Mouse (Mus musculus) embryonic facial prominence, embryonic 15.5 days (tissue): Measurements from ENCODE around the gene Plxnd1. TPM values are rescaled to one million over a fixed set of nuclear protein-coding genes. Genes with fewer than 3 reads are reported as not detected.

ENCODE experiments used
- ATAC-seq: fragments of 200-750 bp; cut with Nextera tagmentation; 2 replicates; pipeline ENCODE4 v1.8.0; 2017; ENCODE audit warnings: low read depth, moderate TSS enrichment; ENCODE audit not compliant: insufficient number of reproducible peaks, low FRiP score, low TSS enrichment
- H3K27ac ChIP-seq: fragments of 300-500 bp; sonication (generic); replicated peaks from 2 replicates; pipeline ENCODE4 v1.5.1; 2015; ENCODE audit warnings: mild to moderate bottlenecking, inconsistent platforms
- H3K27me3 ChIP-seq: fragments of 300-500 bp; sonication (generic); 2 replicates; pipeline ENCODE4 v1.6.1; 2015; ENCODE audit warnings: inconsistent platforms
- H3K36me3 ChIP-seq: fragments of 300-500 bp; sonication (generic); 2 replicates; pipeline ENCODE4 v1.6.1; 2015; ENCODE audit warnings: mild to moderate bottlenecking, inconsistent platforms
- H3K4me1 ChIP-seq: fragments of 300-500 bp; sonication (generic); 2 replicates; pipeline ENCODE4 v1.6.1; 2015; ENCODE audit warnings: inconsistent platforms
- H3K4me2 ChIP-seq: fragments of 300-500 bp; sonication (generic); replicated peaks from 2 replicates; pipeline ENCODE4 v1.6.1; 2015; ENCODE audit warnings: mild to moderate bottlenecking, inconsistent platforms
- H3K4me3 ChIP-seq: fragments of 300-500 bp; sonication (generic); replicated peaks from 2 replicates; pipeline ENCODE4 v1.5.1; 2015; ENCODE audit warnings: mild to moderate bottlenecking, inconsistent platforms
- H3K9ac ChIP-seq: fragments of 300-500 bp; sonication (generic); 2 replicates; pipeline ENCODE4 v1.6.1; 2015; ENCODE audit warnings: inconsistent platforms
- H3K9me3 ChIP-seq: fragments of 300-500 bp; sonication (generic); replicated peaks from 2 replicates; pipeline ENCODE4 v1.6.1; 2016; ENCODE audit warnings: inconsistent platforms
- WGBS: fragments of 180-500 bp; shearing (Covaris S2); methylation state at CpG from one replicate; pipeline ENCODE4 v1.1.7; 2015; 5-methylcytosine and 5-hydroxymethylcytosine counted together
- polyA plus RNA-seq: library from polyadenylated mRNA; unstranded; fragments of >200 nt; fragmentation: Nextera tagmentation; extraction: Ambion mirVana; gene quantifications from 2 replicates; pipeline ENCODE4 v1.2.1, GENCODE M21; 2015

Plxnd1 gene
- polyA plus RNA-seq, 1 experiment from 2014 or later, result 29.4 TPM

DNA sequence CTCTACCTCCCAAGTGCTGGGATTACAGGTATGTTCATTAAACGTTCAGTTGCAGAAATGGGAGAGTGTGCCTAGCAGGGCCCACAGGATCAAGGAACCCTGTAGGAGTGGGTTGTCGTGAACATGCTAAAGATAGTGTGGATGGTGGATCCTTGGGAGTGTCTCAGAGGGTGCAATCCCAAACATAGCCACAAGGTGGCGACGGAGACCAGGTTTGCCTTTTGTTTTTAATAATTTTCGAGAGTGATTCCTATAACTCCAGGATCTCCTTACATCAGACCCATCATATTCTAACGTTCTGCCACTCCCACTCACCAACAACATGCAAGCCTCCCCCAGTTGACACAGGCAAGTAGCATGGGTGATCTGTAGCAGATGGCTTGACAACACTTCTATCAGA, 15.7 kb upstream of the Plxnd1 start:
- no peaks in the 10 kb centered on the region for H3K9me3 ChIP-seq
- no peak overlapping the region for H3K4me3 ChIP-seq
- H3K9ac ChIP-seq, result no peak overlapping the region
- H3K4me1 ChIP-seq, result peaks cover 21% of the 10 kb centered on the region; the same call in 1 of the 2 replicates
- no peak overlapping the region for H3K27ac ChIP-seq
- H3K4me2 ChIP-seq, result no peak overlapping the region
- ATAC-seq, result 0 out of 2 replicates have a peak, but pooled peaks have one; percentile 16
- no peaks in the 10 kb centered on the region for H3K36me3 ChIP-seq
- H3K27me3 ChIP-seq, result no peaks in the 10 kb centered on the region
- WGBS, result 4% methylated on average over 6 of the region's 6 CpGs

DNA sequence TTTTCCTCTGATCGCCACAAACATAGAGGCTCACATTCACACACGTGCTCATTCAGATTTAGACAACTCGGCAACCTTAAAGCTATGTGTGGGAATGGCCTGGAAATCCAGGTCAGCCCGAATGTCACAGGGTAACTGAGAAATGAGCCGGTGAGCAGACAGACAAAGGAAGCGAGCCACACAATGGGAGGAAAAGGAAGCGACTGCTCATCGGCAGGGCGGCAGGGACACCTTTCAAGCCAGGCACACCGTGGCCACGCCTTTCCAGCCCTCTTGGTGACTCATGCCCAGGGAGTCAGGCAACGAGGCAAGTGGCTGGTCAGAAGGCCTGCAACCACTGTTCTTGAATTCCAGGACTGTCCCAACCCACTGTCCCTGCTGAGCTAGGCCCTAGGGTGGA, 14.6 kb upstream of the Plxnd1 start:
- no peak overlapping the region for H3K4me3 ChIP-seq
- no peak overlapping the region for H3K9ac ChIP-seq
- H3K4me2 ChIP-seq, result no peak overlapping the region
- peaks cover 21% of the 10 kb centered on the region; the same call in 1 of the 2 replicates for H3K4me1 ChIP-seq
- no peak overlapping the region for H3K27ac ChIP-seq
- 60% methylated on average over 12 of the region's 12 CpGs for WGBS
- H3K9me3 ChIP-seq, result no peaks in the 10 kb centered on the region
- no peaks in the 10 kb centered on the region for H3K36me3 ChIP-seq
- no peak for ATAC-seq
- no peaks in the 10 kb centered on the region for H3K27me3 ChIP-seq

DNA sequence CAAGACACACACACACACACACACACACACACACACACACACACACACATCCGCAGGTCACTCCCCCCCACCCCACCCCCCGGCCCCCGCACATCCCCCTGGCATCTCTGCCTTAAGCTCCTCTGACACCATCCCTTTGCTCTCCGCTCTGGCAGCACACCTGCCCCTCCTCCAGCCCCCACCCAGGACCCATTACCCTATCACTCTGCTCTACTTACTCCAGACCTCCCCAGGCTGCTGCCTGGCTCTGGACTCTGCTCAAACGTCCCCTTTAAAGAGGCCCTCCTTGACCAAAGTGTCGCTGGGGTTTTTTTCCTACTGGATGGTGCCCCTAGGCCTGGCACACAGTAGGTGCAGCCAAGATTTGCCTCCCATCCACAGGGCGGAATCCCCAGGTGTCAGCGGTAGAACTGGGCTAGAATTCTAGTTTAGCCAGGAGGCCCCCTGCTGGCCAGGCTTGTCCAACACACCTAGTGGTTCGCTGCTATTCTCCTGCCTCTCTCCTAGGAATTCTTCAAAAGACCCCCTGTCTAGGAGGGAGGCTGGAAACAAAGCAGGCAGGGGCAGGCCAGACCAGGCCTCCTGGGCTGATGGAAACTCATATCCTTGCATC, 12.9 kb upstream of the Plxnd1 start:
- no peak overlapping the region for H3K4me2 ChIP-seq
- ATAC-seq, result no peak; the same call in 1 of the 2 replicates

DNA sequence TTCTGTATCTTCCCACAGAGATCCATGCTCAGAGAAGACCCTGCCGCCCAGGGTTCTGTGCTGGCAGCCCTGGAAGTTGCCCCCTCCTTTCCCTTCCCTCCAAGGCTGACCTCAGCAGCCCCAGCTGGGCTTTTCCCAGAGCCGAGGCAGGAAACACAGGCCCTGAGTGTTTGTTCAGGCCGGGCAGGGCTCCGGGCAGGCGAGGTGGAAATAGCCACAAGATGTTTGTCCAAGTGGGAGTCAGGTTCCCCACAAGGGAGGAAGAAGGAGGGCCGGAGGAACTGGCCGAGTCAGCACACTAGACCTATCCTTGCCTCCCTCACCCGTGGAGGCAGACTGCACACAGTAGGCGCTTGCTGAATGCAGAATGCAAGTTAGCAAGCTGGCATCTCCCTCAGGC, 11.9 kb upstream of the Plxnd1 start:
- Histone ChIP-seq H3K36me3 (no peaks in the 10 kb centered on the region), H3K4me1 (peaks cover 21% of the 10 kb centered on the region; the same call in 1 of the 2 replicates), H3K4me2 (no peak overlapping the region), H3K4me3 (no peak overlapping the region), H3K9ac (no peak overlapping the region), H3K27ac (peak overlapping the region; percentile 12; the same call in 1 of the 2 replicates), H3K9me3 (no peaks in the 10 kb centered on the region), H3K27me3 (no peaks in the 10 kb centered on the region)
- 32% methylated on average over 9 of the region's 9 CpGs for WGBS
- ATAC-seq, result no peak

More for the DNA sequence above, 12.9 kb upstream of the Plxnd1 start:
- Histone ChIP-seq H3K9me3 (no peaks in the 10 kb centered on the region), H3K27ac (no peak overlapping the region), H3K4me1 (peaks cover 21% of the 10 kb centered on the region; the same call in 1 of the 2 replicates), H3K36me3 (no peaks in the 10 kb centered on the region), H3K27me3 (no peaks in the 10 kb centered on the region), H3K4me3 (no peak overlapping the region), H3K9ac (no peak overlapping the region)
- 19% methylated on average over 9 of the region's 9 CpGs for WGBS

DNA sequence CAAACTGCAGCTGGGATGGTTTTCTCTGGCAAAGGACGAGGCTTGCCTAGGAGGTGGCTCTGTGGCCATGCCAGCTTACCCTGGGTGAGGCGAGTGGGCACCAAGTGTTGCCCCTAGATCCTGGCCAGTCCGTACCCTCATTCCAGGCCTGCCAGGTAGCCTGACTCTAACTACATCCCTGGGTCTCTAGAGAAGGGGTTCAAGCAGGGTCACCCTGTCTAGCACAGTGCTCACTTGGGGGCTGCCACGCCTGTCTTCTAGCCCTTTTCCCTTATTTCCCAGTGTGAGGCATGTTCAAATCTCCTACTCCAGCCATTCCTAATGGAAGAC, 11.1 kb upstream of the Plxnd1 start:
- no peaks in the 10 kb centered on the region for H3K9me3 ChIP-seq
- no peaks in the 10 kb centered on the region for H3K36me3 ChIP-seq
- no peak overlapping the region for H3K9ac ChIP-seq
- H3K4me1 ChIP-seq, result peaks cover 21% of the 10 kb centered on the region; the same call in 1 of the 2 replicates
- H3K27ac ChIP-seq, result peak overlapping the region; percentile 12; the same call in 1 of the 2 replicates
- H3K27me3 ChIP-seq, result no peaks in the 10 kb centered on the region
- no peak overlapping the region for H3K4me2 ChIP-seq
- no peak for ATAC-seq
- WGBS, result 71% methylated on average over 4 of the region's 4 CpGs
- H3K4me3 ChIP-seq, result no peak overlapping the region

DNA sequence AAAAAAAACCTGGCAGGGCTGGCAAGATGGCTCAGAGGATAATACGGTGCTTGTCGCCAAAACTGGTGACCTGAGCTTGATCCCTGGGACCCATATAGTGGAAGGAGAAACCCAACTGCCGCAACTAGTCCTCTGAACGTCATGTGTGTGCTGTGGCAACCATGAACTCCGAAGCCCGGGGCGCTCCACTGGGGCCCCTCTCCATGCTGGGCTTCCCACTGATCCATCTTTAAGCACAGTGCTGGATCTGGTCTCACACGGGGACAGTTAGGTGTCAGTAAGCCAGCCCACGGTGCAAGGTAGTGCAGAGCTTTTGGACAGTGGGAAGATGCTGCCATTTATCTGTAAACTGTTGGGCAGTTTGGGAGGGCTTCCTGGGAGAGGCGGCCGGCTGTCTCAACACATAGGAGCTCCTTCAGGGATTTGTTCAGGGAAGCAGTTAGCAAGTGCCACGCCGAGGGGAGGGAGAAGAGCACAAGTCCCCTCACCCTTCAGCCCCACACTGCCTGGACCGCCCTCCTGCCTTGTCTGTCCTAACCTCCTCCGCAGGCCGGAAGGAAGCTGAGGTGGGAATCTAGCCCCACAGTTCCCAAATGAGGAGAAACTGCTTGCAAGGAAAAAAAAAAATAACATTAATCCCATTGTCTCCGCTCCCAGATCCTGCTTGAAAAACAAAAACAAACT, 10.6 kb upstream of the Plxnd1 start:
- H3K9ac ChIP-seq, result no peak overlapping the region
- H3K36me3 ChIP-seq, result no peaks in the 10 kb centered on the region
- no peak overlapping the region for H3K4me3 ChIP-seq
- ATAC-seq, result no peak
- H3K27ac ChIP-seq, result no peak overlapping the region
- H3K27me3 ChIP-seq, result no peaks in the 10 kb centered on the region
- no peaks in the 10 kb centered on the region for H3K9me3 ChIP-seq
- WGBS, result 72% methylated on average over 17 of the region's 17 CpGs
- H3K4me1 ChIP-seq, result peaks cover 21% of the 10 kb centered on the region; the same call in 1 of the 2 replicates
- no peak overlapping the region for H3K4me2 ChIP-seq

DNA sequence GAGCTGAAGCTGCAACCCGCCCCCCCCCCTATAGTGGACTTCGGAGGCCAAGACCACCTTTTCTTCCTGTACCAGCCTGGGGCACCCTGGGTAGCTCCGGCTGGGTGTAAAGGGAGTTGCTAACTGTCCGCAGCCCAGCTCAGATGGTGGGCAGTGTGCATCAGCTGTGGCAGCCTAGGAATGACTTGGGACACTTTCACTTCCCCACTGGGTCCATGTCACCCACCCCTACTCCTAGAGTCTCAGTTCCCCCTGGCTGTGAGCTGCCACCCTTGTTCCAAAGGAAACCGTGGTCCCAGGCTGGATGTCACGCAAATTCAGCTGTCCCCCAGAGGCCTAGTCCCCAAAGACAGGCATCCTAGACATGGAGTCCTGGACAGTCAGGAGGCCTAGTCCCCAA, 9.9 kb upstream of the Plxnd1 start:
- no peaks in the 10 kb centered on the region for H3K27me3 ChIP-seq
- H3K4me2 ChIP-seq, result no peak overlapping the region
- no peak overlapping the region for H3K4me3 ChIP-seq
- no peak overlapping the region for H3K27ac ChIP-seq
- no peaks in the 10 kb centered on the region for H3K9me3 ChIP-seq
- 79% methylated on average over 6 of the region's 6 CpGs for WGBS
- ATAC-seq, result no peak
- H3K9ac ChIP-seq, result no peak overlapping the region
- peaks cover 21% of the 10 kb centered on the region; the same call in 1 of the 2 replicates for H3K4me1 ChIP-seq
- no peaks in the 10 kb centered on the region for H3K36me3 ChIP-seq

DNA sequence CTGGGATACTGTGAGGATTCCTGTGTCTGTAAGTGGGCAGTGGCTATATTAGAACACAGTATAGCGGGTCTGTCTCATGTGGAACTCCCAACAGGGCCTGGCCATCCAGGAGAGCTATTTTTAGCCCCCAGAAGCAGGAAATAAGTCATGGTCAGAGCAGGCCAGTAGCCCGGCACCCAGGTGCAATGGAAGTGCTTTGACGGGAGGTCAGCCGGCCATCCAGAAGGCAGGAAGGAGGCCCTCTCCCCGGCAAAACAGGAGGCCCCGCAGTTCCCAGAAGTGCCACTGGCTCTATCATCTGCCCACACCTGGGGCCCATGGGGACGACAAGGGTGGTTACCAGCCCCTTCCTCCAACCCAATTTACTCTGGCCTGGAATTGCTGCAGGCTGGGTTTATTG, 9.3 kb upstream of the Plxnd1 start:
- peaks cover 21% of the 10 kb centered on the region; the same call in 1 of the 2 replicates for H3K4me1 ChIP-seq
- ATAC-seq, result no peak
- no peaks in the 10 kb centered on the region for H3K27me3 ChIP-seq
- H3K4me2 ChIP-seq, result no peak overlapping the region
- 46% methylated on average over 7 of the region's 7 CpGs for WGBS
- H3K27ac ChIP-seq, result peak overlapping the region; percentile 19; the same call in 1 of the 2 replicates
- no peak overlapping the region for H3K9ac ChIP-seq
- H3K9me3 ChIP-seq, result no peaks in the 10 kb centered on the region
- no peaks in the 10 kb centered on the region for H3K36me3 ChIP-seq
- no peak overlapping the region for H3K4me3 ChIP-seq

DNA sequence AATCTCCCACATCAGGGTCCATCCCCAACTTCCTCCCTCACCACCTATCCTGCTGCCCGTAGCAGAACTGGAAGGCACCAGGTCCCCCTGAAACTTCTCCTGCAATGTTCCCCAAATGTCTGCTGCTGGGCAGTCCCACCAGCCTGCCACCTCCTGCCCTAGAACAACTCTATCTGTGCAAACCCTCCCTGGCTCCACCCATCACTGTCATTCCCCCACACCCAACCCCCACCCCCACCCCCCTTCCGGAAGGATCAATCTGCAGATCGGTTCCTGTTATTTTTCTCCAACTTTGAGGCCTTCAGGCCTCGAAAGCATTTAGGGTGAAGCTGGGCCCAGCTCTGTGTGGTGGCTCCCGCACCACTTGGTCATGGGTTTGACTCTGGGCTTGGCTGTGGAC, 8.7 kb upstream of the Plxnd1 start:
- Histone ChIP-seq H3K4me2 (no peak overlapping the region), H3K9me3 (no peaks in the 10 kb centered on the region), H3K36me3 (no peaks in the 10 kb centered on the region), H3K27me3 (no peaks in the 10 kb centered on the region), H3K4me3 (no peak overlapping the region), H3K27ac (0 out of 2 replicates have a peak overlapping the region, but pooled peaks have one; percentile 19), H3K4me1 (peaks cover 26% of the 10 kb centered on the region), H3K9ac (no peak overlapping the region)
- WGBS, result 64% methylated on average over 5 of the region's 5 CpGs
- ATAC-seq, result no peak

DNA sequence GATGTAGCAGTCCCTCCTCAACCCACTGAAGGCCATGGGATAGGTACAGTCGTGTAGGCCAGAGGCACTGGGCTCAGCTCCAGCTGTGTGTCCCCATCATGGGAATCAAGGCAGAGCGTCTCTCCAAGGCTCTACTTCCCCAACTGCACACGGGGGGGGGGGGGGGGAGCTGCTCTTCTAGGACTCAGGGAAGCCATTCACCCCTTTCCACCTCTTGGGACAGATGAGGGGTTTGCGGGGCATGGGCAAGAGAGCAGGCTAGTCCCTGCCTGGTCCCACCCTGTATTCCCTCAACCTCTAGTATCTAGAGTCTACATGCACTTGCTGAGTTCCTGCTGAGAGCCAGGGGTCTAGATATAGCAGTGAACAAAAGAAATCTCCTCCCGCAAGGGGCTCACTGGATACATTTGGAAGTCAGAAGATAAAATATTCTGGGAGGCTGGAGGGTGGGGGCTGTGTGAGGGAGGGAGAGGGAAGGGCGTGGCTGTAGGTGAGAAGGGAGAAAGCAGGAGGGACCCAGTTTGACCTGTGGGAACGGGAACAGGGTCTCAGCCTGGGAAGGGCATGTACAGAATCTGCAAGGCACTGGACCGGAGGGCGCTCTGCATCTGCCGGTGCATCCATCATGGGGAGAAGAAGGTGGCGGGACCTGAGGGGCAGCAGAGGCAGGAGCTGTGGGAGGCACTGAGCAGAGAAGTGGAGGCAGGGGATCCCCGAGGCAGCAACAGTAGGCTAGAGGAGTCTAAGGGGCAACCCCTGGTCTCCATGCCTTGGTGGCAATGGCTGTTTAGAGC, 7.7 kb upstream of the Plxnd1 start:
- no peaks in the 10 kb centered on the region for H3K27me3 ChIP-seq
- no peak overlapping the region for H3K9ac ChIP-seq
- H3K4me3 ChIP-seq, result no peak overlapping the region
- H3K4me1 ChIP-seq, result peaks cover 30% of the 10 kb centered on the region
- no peak overlapping the region for H3K27ac ChIP-seq
- H3K9me3 ChIP-seq, result no peaks in the 10 kb centered on the region
- no peak for ATAC-seq
- 67% methylated on average over 11 of the region's 12 CpGs for WGBS
- no peak overlapping the region for H3K4me2 ChIP-seq
- no peaks in the 10 kb centered on the region for H3K36me3 ChIP-seq

DNA sequence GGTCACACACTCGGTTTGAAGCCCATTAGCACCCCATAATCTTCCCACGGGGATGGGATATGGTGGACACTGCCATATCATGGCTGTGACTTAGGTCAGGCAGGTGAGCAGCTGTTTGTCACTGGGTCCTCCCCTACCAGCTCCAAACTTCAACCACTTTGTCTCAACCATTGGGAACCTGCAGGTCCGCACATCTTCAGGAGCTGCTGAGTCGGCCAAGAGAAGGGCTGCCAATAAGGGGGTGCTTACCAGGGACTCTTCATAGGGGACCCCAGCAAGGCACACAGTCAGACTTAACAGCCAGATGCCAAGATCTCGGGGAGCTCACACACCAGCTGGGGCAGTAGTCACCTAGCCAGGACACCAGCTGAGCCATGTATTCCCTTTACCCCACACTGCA, 6.0 kb upstream of the Plxnd1 start:
- 86% methylated on average over 5 of the region's 5 CpGs for WGBS
- ATAC-seq, result no peak
- H3K4me3 ChIP-seq, result no peak overlapping the region
- no peaks in the 10 kb centered on the region for H3K27me3 ChIP-seq
- no peaks in the 10 kb centered on the region for H3K36me3 ChIP-seq
- no peak overlapping the region for H3K27ac ChIP-seq
- no peak overlapping the region for H3K9ac ChIP-seq
- H3K4me2 ChIP-seq, result no peak overlapping the region
- H3K9me3 ChIP-seq, result no peaks in the 10 kb centered on the region
- peaks cover 32% of the 10 kb centered on the region for H3K4me1 ChIP-seq
